Mouse (Mus musculus): ENCODE measurements around the gene Fam189b. TPM values are rescaled to one million over a fixed set of nuclear protein-coding genes. Genes with fewer than 3 reads are reported as not detected.
A peak's percentile ranks its signal among the peaks of the same experiment; 100 is the strongest.
"Not testable (repeated sequence)": the region's sequence is repeated elsewhere in the genome, so short reads cannot be mapped to it uniquely, and the experiment has no call there.

Fam189b gene
- polyA plus RNA-seq, 1 experiment from 2014 or later, result 10.5 TPM

GRCm38 (mm10) chr3:89156951-89157350, 26.0 kb upstream of the Fam189b start:
- Histone ChIP-seq H3K4me3 (no peak overlapping the region), H3K27ac (no peak overlapping the region), H3K4me1 (replicated peaks) (peaks cover 17% of the 10 kb centered on the region), H3K9ac (no peak overlapping the region), H3K4me2 (no peak overlapping the region), H3K27me3 (peaks cover 43% of the 10 kb centered on the region), H3K9me3 (replicated peaks) (no peaks in the 10 kb centered on the region), H3K36me3 (no peaks in the 10 kb centered on the region)
- ATAC-seq (replicated peaks; ENCODE audit: insufficient number of reproducible peaks, insufficient read depth, low FRiP score, low read depth), result no peak
- 86% methylated on average over 8 of the region's 8 CpGs for WGBS

GRCm38 (mm10) chr3:89158651-89159050, 24.3 kb upstream of the Fam189b start:
- no peak overlapping the region for H3K27ac ChIP-seq
- H3K9me3 ChIP-seq (replicated peaks), result no peaks in the 10 kb centered on the region
- no peaks in the 10 kb centered on the region for H3K36me3 ChIP-seq
- 18% methylated on average over 7 of the region's 7 CpGs for WGBS
- H3K9ac ChIP-seq, result no peak overlapping the region
- H3K4me2 ChIP-seq, result no peak overlapping the region
- ATAC-seq (replicated peaks; ENCODE audit: insufficient number of reproducible peaks, insufficient read depth, low FRiP score, low read depth), result no peak
- peaks cover 29% of the 10 kb centered on the region for H3K27me3 ChIP-seq
- 0 out of 2 replicates have a peak overlapping the region, but pooled peaks have one; percentile 67 for H3K4me3 ChIP-seq
- H3K4me1 ChIP-seq (replicated peaks), result peaks cover 17% of the 10 kb centered on the region

GRCm38 (mm10) chr3:89159211-89159610, 23.7 kb upstream of the Fam189b start:
- Histone ChIP-seq H3K4me2 (peak overlapping the region; percentile 100), H3K9ac (0 out of 2 replicates have a peak overlapping the region, but pooled peaks have one; percentile 46), H3K9me3 (replicated peaks) (no peaks in the 10 kb centered on the region), H3K27ac (no peak overlapping the region), H3K36me3 (no peaks in the 10 kb centered on the region), H3K27me3 (peaks cover 29% of the 10 kb centered on the region), H3K4me1 (replicated peaks) (peaks cover 23% of the 10 kb centered on the region), H3K4me3 (peak overlapping the region; percentile 67)
- no peak for ATAC-seq (replicated peaks; ENCODE audit: insufficient number of reproducible peaks, insufficient read depth, low FRiP score, low read depth)
- WGBS, result 3% methylated on average over 13 of the region's 13 CpGs

- Histone ChIP-seq H3K9ac (peak within 1 kb of the TSS; percentile 46), H3K36me3 (no peaks in the 10 kb centered on the region), H3K9me3 (replicated peaks) (no peaks in the 10 kb centered on the region), H3K4me3 (peak within 1 kb of the TSS; percentile 67), H3K27ac (no peak within 1 kb of the TSS), H3K4me2 (peak within 1 kb of the TSS; percentile 100), H3K4me1 (replicated peaks) (peaks cover 23% of the 10 kb centered on the region), H3K27me3 (peaks cover 28% of the 10 kb centered on the region)
- peak; percentile 70 for ATAC-seq (replicated peaks; ENCODE audit: insufficient number of reproducible peaks, insufficient read depth, low FRiP score, low read depth)
- under 1% methylated on average over 65 of the region's 66 CpGs for WGBS
Observed at GRCm38 (mm10) chr3:89159616-89160344, 23.2 kb upstream of the Fam189b start, which contains the start of gene Hcn3. Gene Hcn3 (minus strand): TSS chr3:89160196.

- H3K4me1 ChIP-seq (replicated peaks), result peaks cover 33% of the 10 kb centered on the region
- ATAC-seq (replicated peaks; ENCODE audit: insufficient number of reproducible peaks, insufficient read depth, low FRiP score, low read depth); H3K9ac ChIP-seq; H3K4me3 ChIP-seq; H3K36me3 ChIP-seq; H3K9me3 ChIP-seq (replicated peaks); H3K4me2 ChIP-seq; H3K27ac ChIP-seq: not testable (repeated sequence)
- H3K27me3 ChIP-seq, result peaks cover 25% of the 10 kb centered on the region
Observed at GRCm38 (mm10) chr3:89161207-89161606, 21.7 kb upstream of the Fam189b start.

- 69% methylated on average over 4 of the region's 4 CpGs for WGBS
- ATAC-seq (replicated peaks; ENCODE audit: insufficient number of reproducible peaks, insufficient read depth, low FRiP score, low read depth), result no peak
- no peak overlapping the region for H3K4me2 ChIP-seq
- H3K9ac ChIP-seq, result no peak overlapping the region
- H3K4me1 ChIP-seq (replicated peaks), result peaks cover 38% of the 10 kb centered on the region
- peaks cover 25% of the 10 kb centered on the region for H3K27me3 ChIP-seq
- no peak overlapping the region for H3K4me3 ChIP-seq
- peaks cover 4% of the 10 kb centered on the region; the same call in 1 of the 2 replicates for H3K36me3 ChIP-seq
- no peaks in the 10 kb centered on the region for H3K9me3 ChIP-seq (replicated peaks)
- H3K27ac ChIP-seq, result no peak overlapping the region
Observed at GRCm38 (mm10) chr3:89161786-89162185, 21.2 kb upstream of the Fam189b start.

GRCm38 (mm10) chr3:89163123-89163522, 19.8 kb upstream of the Fam189b start:
- no peak for ATAC-seq (replicated peaks; ENCODE audit: insufficient number of reproducible peaks, insufficient read depth, low FRiP score, low read depth)
- H3K4me2 ChIP-seq, result no peak overlapping the region
- 75% methylated on average over 1 of the region's 1 CpGs for WGBS

GRCm38 (mm10) chr3:89163643-89164245, 19.2 kb upstream of the Fam189b start:
- 68% methylated on average over 5 of the region's 5 CpGs for WGBS
- 0 out of 2 replicates have a peak overlapping the region, but pooled peaks have one; percentile 98 for H3K27ac ChIP-seq

More at GRCm38 (mm10) chr3:89163123-89163522, 19.8 kb upstream of the Fam189b start:
- no peak overlapping the region for H3K27ac ChIP-seq
- peaks cover 18% of the 10 kb centered on the region for H3K27me3 ChIP-seq
- H3K4me3 ChIP-seq, result no peak overlapping the region
- no peak overlapping the region for H3K9ac ChIP-seq
- H3K36me3 ChIP-seq, result peaks cover 15% of the 10 kb centered on the region
- peaks cover 39% of the 10 kb centered on the region for H3K4me1 ChIP-seq (replicated peaks)
- no peaks in the 10 kb centered on the region for H3K9me3 ChIP-seq (replicated peaks)

GRCm38 (mm10) chr3:89164506-89165267, 18.3 kb upstream of the Fam189b start, which contains the start of gene Clk2:
Gene Clk2 (plus strand): TSS chr3:89164795.
- ATAC-seq (replicated peaks; ENCODE audit: insufficient number of reproducible peaks, insufficient read depth, low FRiP score, low read depth), result peak; percentile 95
- H3K9me3 ChIP-seq (replicated peaks), result no peaks in the 10 kb centered on the region
- H3K36me3 ChIP-seq, result peaks cover 30% of the 10 kb centered on the region
- peak within 1 kb of the TSS; percentile 98 for H3K27ac ChIP-seq
- H3K4me3 ChIP-seq, result peak within 1 kb of the TSS; percentile 94
- WGBS, result under 1% methylated on average over 78 of the region's 79 CpGs
- peak within 1 kb of the TSS; percentile 74 for H3K4me2 ChIP-seq
- H3K4me1 ChIP-seq (replicated peaks), result peaks cover 30% of the 10 kb centered on the region
- peaks cover 4% of the 10 kb centered on the region for H3K27me3 ChIP-seq
- peak within 1 kb of the TSS; percentile 95 for H3K9ac ChIP-seq

More at GRCm38 (mm10) chr3:89163643-89164245, 19.2 kb upstream of the Fam189b start:
- Histone ChIP-seq H3K9ac (peak overlapping the region; percentile 95), H3K36me3 (peaks cover 21% of the 10 kb centered on the region), H3K27me3 (peaks cover 12% of the 10 kb centered on the region), H3K4me2 (peak overlapping the region; percentile 74), H3K4me1 (replicated peaks) (peaks cover 39% of the 10 kb centered on the region), H3K4me3 (peak overlapping the region; percentile 94), H3K9me3 (replicated peaks) (no peaks in the 10 kb centered on the region)
- ATAC-seq (replicated peaks; ENCODE audit: insufficient number of reproducible peaks, insufficient read depth, low FRiP score, low read depth), result no peak

- Histone ChIP-seq H3K4me2 (peak overlapping the region; percentile 74), H3K4me3 (peak overlapping the region; percentile 94), H3K4me1 (replicated peaks) (peaks cover 24% of the 10 kb centered on the region), H3K9me3 (replicated peaks) (no peaks in the 10 kb centered on the region), H3K27me3 (no peaks in the 10 kb centered on the region), H3K9ac (peak overlapping the region; percentile 95), H3K27ac (peak overlapping the region; percentile 98), H3K36me3 (peaks cover 37% of the 10 kb centered on the region)
- ATAC-seq (replicated peaks; ENCODE audit: insufficient number of reproducible peaks, insufficient read depth, low FRiP score, low read depth), result no peak
- WGBS, result 17% methylated on average over 12 of the region's 12 CpGs
Observed at GRCm38 (mm10) chr3:89165268-89165870, 17.6 kb upstream of the Fam189b start.

- Histone ChIP-seq H3K36me3 (peaks cover 51% of the 10 kb centered on the region), H3K9me3 (replicated peaks) (no peaks in the 10 kb centered on the region), H3K4me2 (no peak overlapping the region), H3K27ac (no peak overlapping the region), H3K4me3 (no peak overlapping the region), H3K9ac (no peak overlapping the region), H3K4me1 (replicated peaks) (peaks cover 23% of the 10 kb centered on the region), H3K27me3 (no peaks in the 10 kb centered on the region)
- 90% methylated on average over 19 of the region's 19 CpGs for WGBS
- no peak for ATAC-seq (replicated peaks; ENCODE audit: insufficient number of reproducible peaks, insufficient read depth, low FRiP score, low read depth)
Observed at GRCm38 (mm10) chr3:89166945-89167344, 16.0 kb upstream of the Fam189b start.
